ENCODE assay signal across 9 mouse cellular contexts in the genomic region with DNA sequence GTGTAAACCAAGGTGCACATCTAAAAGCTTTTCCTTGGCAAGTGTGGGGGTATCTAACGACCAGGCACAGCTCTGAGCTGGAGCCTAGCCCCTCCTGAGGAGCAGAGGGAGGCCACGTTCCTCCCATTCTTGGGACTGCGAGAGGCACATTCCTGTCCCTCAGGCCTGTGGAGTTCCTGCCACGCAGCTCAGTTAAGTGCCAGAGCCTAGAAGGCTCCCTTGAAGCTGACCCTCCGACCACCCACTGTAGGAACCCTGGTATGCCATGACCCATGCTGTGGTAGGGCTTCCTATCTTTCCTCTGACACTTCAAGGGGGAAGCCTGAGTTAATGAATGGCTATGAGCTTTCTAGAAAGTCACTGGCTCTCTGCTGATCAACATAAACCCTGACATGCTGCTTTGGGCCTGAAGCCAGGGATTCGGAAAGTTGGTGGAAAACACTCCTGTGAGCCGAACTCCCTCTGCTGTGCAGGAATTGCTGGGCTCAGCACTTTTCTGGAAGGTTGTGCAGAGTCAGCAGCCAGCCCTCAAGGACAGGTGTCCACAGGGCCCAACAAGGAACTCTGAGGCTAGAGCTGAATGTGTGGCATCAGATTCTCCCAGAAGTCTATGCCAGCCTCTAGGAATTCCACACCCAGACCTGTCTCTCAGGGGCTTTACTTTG. TPM values are rescaled to one million over a fixed set of nuclear protein-coding genes. Genes with fewer than 3 reads are reported as not detected.
DNase-seq lines count a peak whose midpoint lies in the region; ATAC-seq and TF ChIP-seq lines count a peak whose summit lies in the region.
"Had no signal": no experiment of that assay in that cellular context is flagged by ENCODE, and none has a peak within 500 bp of the region (broad histone marks: within the 10 kb centered on the region; RNA-seq: fewer than 3 reads in every experiment).

No protein-coding gene starts in this region.

- no peak for TF ChIP-seq POLR2A in lung, adult 2 months (IDR thresholded peaks at IDR 0.05; ENCODE audit: borderline replicate concordance, extremely low read depth, low read depth, low read length)

- WGBS in lung, embryonic 15.5 days, result 9% methylated on average over 7 of the region's 7 CpGs
- 60% methylated on average over 7 of the region's 7 CpGs for WGBS in lung, adult 2 months

- H3K4me3 ChIP-seq in lung, embryonic 15.5 days, result no peak overlapping the region
- no peak overlapping the region for H3K4me3 ChIP-seq in lung, adult 2 months (replicated peaks; ENCODE audit: extremely low read depth, low read depth, low read length)
- H3K4me3 ChIP-seq: myocyte had no signal

- H3K27ac ChIP-seq in lung, embryonic 15.5 days, result peak overlapping the region; percentile 75

- H3K4me2 ChIP-seq in lung, embryonic 15.5 days, result no peak overlapping the region

- peak; percentile 67 for ATAC-seq in lung, embryonic 15.5 days (ENCODE audit: borderline replicate concordance, extremely low read depth, low FRiP score, low TSS enrichment)

- DNase-seq in adrenal gland, postnatal 10 days, result peak; percentile 53
- no peak for DNase-seq in adrenal gland, adult 18-20 months (ENCODE audit: low spot score in 2 of 2)
- no peak for DNase-seq in lung, adult 2 months
- DNase-seq in kidney, adult 18-20 months, result peak; percentile 77
- DNase-seq in lung, postnatal 25 days (ENCODE audit: low spot score), result peak; percentile 32
- DNase-seq in layer of hippocampus, adult 9-10 months (ENCODE audit: low spot score), result no peak
- DNase-seq in thymus, postnatal 36 days, result no peak

- no peak for TF ChIP-seq CTCF in lung, adult 2 months (IDR thresholded peaks at IDR 0.05; ENCODE audit: insufficient read depth, low read length)

- H3K9ac ChIP-seq in lung, embryonic 15.5 days, result no peak overlapping the region

- H3K36me3 ChIP-seq in lung, embryonic 15.5 days, result no peaks in the 10 kb centered on the region

- H3K27me3 ChIP-seq in lung, embryonic 15.5 days, result no peaks in the 10 kb centered on the region

- H3K4me1 ChIP-seq in lung, embryonic 15.5 days, result peaks cover 35% of the 10 kb centered on the region
- peaks cover 4% of the 10 kb centered on the region; the same call in 1 of the 2 replicates for H3K4me1 ChIP-seq in lung, adult 2 months (ENCODE audit: control insufficient read depth, insufficient read depth, low read length)

- no peaks in the 10 kb centered on the region for H3K9me3 ChIP-seq in lung, embryonic 15.5 days

RNA-seq across cellular contexts. Expression of a gene that starts 34.4 kb away (rescaled TPM):
- total RNA-seq in adrenal gland, postnatal 10 days (2021), result 10 to 100 TPM; 16.4 to 29.5 TPM
- total RNA-seq in adrenal gland, adult 18-20 months (2021), result 10 to 100 TPM; 11.4 to 16.1 TPM
- polyA plus RNA-seq in lung, embryonic 15.5 days (2015; fragmentation: Nextera tagmentation; extraction: Ambion mirVana), result 10.3 and 10.4 TPM in 2 replicates
- 12.0 and 17.2 TPM in 2 replicates for polyA plus RNA-seq in lung, adult 2 months (2012; rRNA removed)

RNA-seq across cellular contexts. Expression of a gene that starts 50.0 kb away (rescaled TPM):
- 10 to 100 TPM; 51.9 to 66.1 TPM for total RNA-seq in adrenal gland, postnatal 10 days (2021)
- total RNA-seq in adrenal gland, adult 18-20 months (2021), result 10 to 100 TPM; 19.6 to 29.9 TPM
- 32.2 and 34.1 TPM in 2 replicates for polyA plus RNA-seq in lung, embryonic 15.5 days (2015; fragmentation: Nextera tagmentation; extraction: Ambion mirVana)
- polyA plus RNA-seq in lung, adult 2 months (2012; rRNA removed), result 76.0 and 98.5 TPM in 2 replicates

Comparison
In these comparisons a context has a peak if more than half of its experiments do, and no peak if none do; other contexts are left out.
1. DNase-seq: peak in adrenal gland, postnatal 10 days (single experiment), kidney, adult 18-20 months (single experiment) and lung, postnatal 25 days (single experiment); none in adrenal gland, adult 18-20 months (0 of 2), lung, adult 2 months (single experiment), layer of hippocampus, adult 9-10 months (single experiment) and thymus, postnatal 36 days (0 of 2).